In genomic region chr11:99148400-99148799, GRCm38 (mm10) we compare ENCODE assay signal across 10 mouse cellular contexts. TPM values are rescaled to one million over a fixed set of nuclear protein-coding genes. Genes with fewer than 3 reads are reported as not detected.
DNase-seq lines count a peak whose midpoint lies in the region; ATAC-seq and TF ChIP-seq lines count a peak whose summit lies in the region.
"Had no signal": no experiment of that assay in that cellular context is flagged by ENCODE, and none has a peak within 500 bp of the region (broad histone marks: within the 10 kb centered on the region; RNA-seq: fewer than 3 reads in every experiment).

No protein-coding gene starts in this region.

- TF ChIP-seq EP300 in stomach, postnatal 0 days (optimal IDR thresholded peaks at IDR 0.05): no peak

- 67% methylated on average over 8 of the region's 8 CpGs for WGBS in hindbrain, embryonic 11.5 days
- 77% methylated on average over 8 of the region's 8 CpGs for WGBS in hindbrain, embryonic 16.5 days
- WGBS in neural tube, embryonic 12.5 days: 69% methylated on average over 8 of the region's 8 CpGs
- 80% methylated on average over 8 of the region's 8 CpGs for WGBS in neural tube, embryonic 15.5 days
- 42% methylated on average over 8 of the region's 8 CpGs for WGBS in intestine, embryonic 15.5 days
- WGBS in stomach, postnatal 0 days: 57% methylated on average over 8 of the region's 8 CpGs

- H3K9me3 ChIP-seq in hindbrain, embryonic 11.5 days (ENCODE audit: control insufficient read depth, low read length): no peaks in the 10 kb centered on the region
- no peaks in the 10 kb centered on the region for H3K9me3 ChIP-seq in hindbrain, embryonic 16.5 days (ENCODE audit: control insufficient read depth, low read length)
- no peaks in the 10 kb centered on the region for H3K9me3 ChIP-seq in neural tube, embryonic 12.5 days
- H3K9me3 ChIP-seq in neural tube, embryonic 15.5 days (replicated peaks): no peaks in the 10 kb centered on the region
- H3K9me3 ChIP-seq in intestine, embryonic 15.5 days: no peaks in the 10 kb centered on the region
- no peaks in the 10 kb centered on the region for H3K9me3 ChIP-seq in stomach, postnatal 0 days (ENCODE audit: control insufficient read depth, low read length)
- H3K9me3 ChIP-seq: hindbrain, embryonic 15.5 days had no signal

- H3K4me1 ChIP-seq in hindbrain, embryonic 11.5 days (replicated peaks; ENCODE audit: control insufficient read depth, insufficient read depth, low read length): peaks cover 19% of the 10 kb centered on the region
- H3K4me1 ChIP-seq in hindbrain, embryonic 16.5 days (ENCODE audit: control insufficient read depth, insufficient read depth, low read depth, low read length): peaks cover 16% of the 10 kb centered on the region
- peaks cover 32% of the 10 kb centered on the region for H3K4me1 ChIP-seq in neural tube, embryonic 12.5 days
- H3K4me1 ChIP-seq in neural tube, embryonic 15.5 days: peaks cover 30% of the 10 kb centered on the region
- peaks cover 42% of the 10 kb centered on the region for H3K4me1 ChIP-seq in intestine, embryonic 15.5 days (replicated peaks)
- H3K4me1 ChIP-seq in stomach, postnatal 0 days (replicated peaks; ENCODE audit: control insufficient read depth, insufficient read depth): peaks cover 2% of the 10 kb centered on the region; the same call in 1 of the 2 replicates

- no peak overlapping the region for H3K4me2 ChIP-seq in hindbrain, embryonic 11.5 days (replicated peaks; ENCODE audit: low read depth, low read length)
- no peak overlapping the region for H3K4me2 ChIP-seq in hindbrain, embryonic 16.5 days (ENCODE audit: low read length)
- peak overlapping the region; percentile 18; the same call in 1 of the 2 replicates for H3K4me2 ChIP-seq in neural tube, embryonic 12.5 days (replicated peaks)
- H3K4me2 ChIP-seq in neural tube, embryonic 15.5 days: no peak overlapping the region
- peak overlapping the region; percentile 40; the same call in 1 of the 2 replicates for H3K4me2 ChIP-seq in intestine, embryonic 15.5 days (replicated peaks)
- no peak overlapping the region for H3K4me2 ChIP-seq in stomach, postnatal 0 days (replicated peaks; ENCODE audit: low read depth)
- H3K4me2 ChIP-seq: hindbrain, embryonic 15.5 days had no signal

- peak overlapping the region; percentile 81 for H3K27ac ChIP-seq in hindbrain, embryonic 11.5 days (ENCODE audit: low read depth, low read length)
- no peak overlapping the region for H3K27ac ChIP-seq in hindbrain, embryonic 16.5 days (ENCODE audit: low read depth, low read length)
- H3K27ac ChIP-seq in neural tube, embryonic 12.5 days: peak overlapping the region; percentile 8; the same call in 1 of the 2 replicates
- H3K27ac ChIP-seq in neural tube, embryonic 15.5 days (replicated peaks): no peak overlapping the region; the same call in 1 of the 2 replicates
- peak overlapping the region; percentile 97 for H3K27ac ChIP-seq in intestine, embryonic 15.5 days
- H3K27ac ChIP-seq in stomach, postnatal 0 days (replicated peaks): peak overlapping the region; percentile 82
- H3K27ac ChIP-seq: hindbrain, embryonic 15.5 days had no signal

- TF ChIP-seq CTCF in stomach, postnatal 0 days (IDR thresholded peaks at IDR 0.05; ENCODE audit: low read depth): no peak

- no peaks in the 10 kb centered on the region for H3K27me3 ChIP-seq in hindbrain, embryonic 11.5 days (ENCODE audit: control insufficient read depth, insufficient read depth, low read length)
- H3K27me3 ChIP-seq in hindbrain, embryonic 16.5 days (replicated peaks; ENCODE audit: control insufficient read depth, insufficient read depth, low read length): no peaks in the 10 kb centered on the region
- H3K27me3 ChIP-seq in neural tube, embryonic 12.5 days (replicated peaks): no peaks in the 10 kb centered on the region
- H3K27me3 ChIP-seq in neural tube, embryonic 15.5 days (replicated peaks): peaks cover 7% of the 10 kb centered on the region
- no peaks in the 10 kb centered on the region for H3K27me3 ChIP-seq in intestine, embryonic 15.5 days (replicated peaks)
- no peaks in the 10 kb centered on the region for H3K27me3 ChIP-seq in stomach, postnatal 0 days (ENCODE audit: control insufficient read depth, insufficient read depth, low read length)
- H3K27me3 ChIP-seq: hindbrain, embryonic 15.5 days had no signal

- no peak overlapping the region for H3K4me3 ChIP-seq in hindbrain, embryonic 11.5 days (ENCODE audit: low read depth, low read length)
- no peak overlapping the region for H3K4me3 ChIP-seq in hindbrain, embryonic 16.5 days (ENCODE audit: low read length)
- H3K4me3 ChIP-seq in neural tube, embryonic 12.5 days: no peak overlapping the region
- no peak overlapping the region for H3K4me3 ChIP-seq in neural tube, embryonic 15.5 days (replicated peaks)
- H3K4me3 ChIP-seq in intestine, embryonic 15.5 days (replicated peaks): no peak overlapping the region
- H3K4me3 ChIP-seq in stomach, postnatal 0 days (ENCODE audit: low read depth, low read length): no peak overlapping the region
- H3K4me3 ChIP-seq: hindbrain, embryonic 15.5 days had no signal

- no peak for DNase-seq in hindbrain, embryonic 11.5 days (ENCODE audit: low spot score)
- DNase-seq in stomach, postnatal 0 days (ENCODE audit: low spot score): no peak
- DNase-seq in testis, postnatal 10 days (ENCODE audit: low spot score): no peak
- DNase-seq: adrenal gland, postnatal 14 days; cerebellum, adult 2 months had no signal

- no peak overlapping the region for H3K9ac ChIP-seq in hindbrain, embryonic 11.5 days (ENCODE audit: low read depth, low read length)
- no peak overlapping the region; the same call in 1 of the 2 replicates for H3K9ac ChIP-seq in hindbrain, embryonic 16.5 days (ENCODE audit: low read depth, low read length)
- 0 out of 2 replicates have a peak overlapping the region, but pooled peaks have one; percentile 29 for H3K9ac ChIP-seq in neural tube, embryonic 12.5 days
- H3K9ac ChIP-seq in neural tube, embryonic 15.5 days (replicated peaks): no peak overlapping the region
- H3K9ac ChIP-seq in intestine, embryonic 15.5 days: no peak overlapping the region
- no peak overlapping the region for H3K9ac ChIP-seq in stomach, postnatal 0 days (ENCODE audit: low read length)
- H3K9ac ChIP-seq: hindbrain, embryonic 15.5 days had no signal

- H3K36me3 ChIP-seq in hindbrain, embryonic 11.5 days (ENCODE audit: control insufficient read depth, insufficient read depth, low read length): no peaks in the 10 kb centered on the region
- no peaks in the 10 kb centered on the region for H3K36me3 ChIP-seq in hindbrain, embryonic 16.5 days (ENCODE audit: control insufficient read depth, insufficient read depth, low read length)
- H3K36me3 ChIP-seq in neural tube, embryonic 12.5 days: no peaks in the 10 kb centered on the region
- no peaks in the 10 kb centered on the region for H3K36me3 ChIP-seq in neural tube, embryonic 15.5 days
- no peaks in the 10 kb centered on the region for H3K36me3 ChIP-seq in intestine, embryonic 15.5 days
- no peaks in the 10 kb centered on the region for H3K36me3 ChIP-seq in stomach, postnatal 0 days (ENCODE audit: control insufficient read depth, insufficient read depth, low read length)
- H3K36me3 ChIP-seq: hindbrain, embryonic 15.5 days had no signal

- ATAC-seq in hindbrain, embryonic 11.5 days (ENCODE audit: low FRiP score): no peak
- no peak for ATAC-seq in hindbrain, embryonic 16.5 days
- ATAC-seq in neural tube, embryonic 12.5 days (ENCODE audit: low FRiP score, low read depth): no peak
- no peak for ATAC-seq in neural tube, embryonic 15.5 days (ENCODE audit: low FRiP score)
- no peak for ATAC-seq in intestine, embryonic 15.5 days
- ATAC-seq in stomach, postnatal 0 days (ENCODE audit: low FRiP score, low TSS enrichment): no peak

RNA-seq across cellular contexts. Expression of gene Ccr7, which starts 6.5 kb away (rescaled TPM):
- polyA plus RNA-seq in hindbrain, embryonic 11.5 days (2014; fragmentation: Nextera tagmentation; extraction: Ambion mirVana): 0.17 and 0.31 TPM in 2 replicates
- not detected in 2 replicates for polyA plus RNA-seq in hindbrain, embryonic 16.5 days (2015; fragmentation: Nextera tagmentation; extraction: Ambion mirVana)
- polyA plus RNA-seq in neural tube, embryonic 12.5 days (2016; fragmentation: Nextera tagmentation; extraction: Ambion mirVana): 0.19 and 0.23 TPM in 2 replicates
- polyA plus RNA-seq in neural tube, embryonic 15.5 days (2015; fragmentation: Nextera tagmentation; extraction: Ambion mirVana): 0.52 TPM in 1 of 2 replicates, not detected in the other
- 0.43 and 0.87 TPM in 2 replicates for polyA plus RNA-seq in intestine, embryonic 15.5 days (2015; fragmentation: Nextera tagmentation; extraction: Ambion mirVana)
- 0.05 and 0.07 TPM in 2 replicates for polyA plus RNA-seq in stomach, postnatal 0 days (2015; fragmentation: Nextera tagmentation; extraction: Ambion mirVana)

RNA-seq across cellular contexts. Expression of gene Tns4, which starts 59.3 kb away (rescaled TPM):
- polyA plus RNA-seq in hindbrain, embryonic 11.5 days (2014; fragmentation: Nextera tagmentation; extraction: Ambion mirVana): 0.50 and 1.1 TPM in 2 replicates
- polyA plus RNA-seq in hindbrain, embryonic 16.5 days (2015; fragmentation: Nextera tagmentation; extraction: Ambion mirVana): 0.16 TPM in 2 replicates
- 0.22 and 0.41 TPM in 2 replicates for polyA plus RNA-seq in neural tube, embryonic 12.5 days (2016; fragmentation: Nextera tagmentation; extraction: Ambion mirVana)
- polyA plus RNA-seq in neural tube, embryonic 15.5 days (2015; fragmentation: Nextera tagmentation; extraction: Ambion mirVana): 0.09 and 0.22 TPM in 2 replicates
- polyA plus RNA-seq in intestine, embryonic 15.5 days (2015; fragmentation: Nextera tagmentation; extraction: Ambion mirVana): 0.58 and 0.93 TPM in 2 replicates
- 0.82 and 1.1 TPM in 2 replicates for polyA plus RNA-seq in stomach, postnatal 0 days (2015; fragmentation: Nextera tagmentation; extraction: Ambion mirVana)

Comparison
In these comparisons a context has a peak if more than half of its experiments do, and no peak if none do; other contexts are left out.
1. H3K27ac ChIP-seq: peak in hindbrain, embryonic 11.5 days (single experiment), neural tube, embryonic 12.5 days (single experiment), intestine, embryonic 15.5 days (single experiment) and stomach, postnatal 0 days (single experiment); none in hindbrain, embryonic 16.5 days (single experiment) and neural tube, embryonic 15.5 days (single experiment).
2. H3K4me2 ChIP-seq: peak in neural tube, embryonic 12.5 days (single experiment) and intestine, embryonic 15.5 days (single experiment); none in hindbrain, embryonic 11.5 days (single experiment), hindbrain, embryonic 16.5 days (single experiment), neural tube, embryonic 15.5 days (single experiment) and stomach, postnatal 0 days (single experiment).